Mouse (Mus musculus) bone marrow macrophage, adult 2 months (primary cell): ENCODE results near the gene Lypd4. TPM values are rescaled to one million over a fixed set of nuclear protein-coding genes. Genes with fewer than 3 reads are reported as not detected.

Experiments
- H3K27ac ChIP-seq: 2 replicates; pipeline ENCODE4 v1.5.1; 2012; ENCODE audit warnings: low read depth, low read length; ENCODE audit not compliant: insufficient read depth
- H3K4me1 ChIP-seq: 2 replicates; pipeline ENCODE4 v1.6.1; 2012; ENCODE audit warnings: low read length; ENCODE audit not compliant: control insufficient read depth, insufficient read depth
- H3K4me3 ChIP-seq: 2 replicates; pipeline ENCODE4 v1.5.1; 2012; ENCODE audit warnings: mild to moderate bottlenecking, low read length, moderate library complexity; ENCODE audit not compliant: insufficient read depth
- CTCF ChIP-seq: IDR thresholded peaks from 2 replicates; pipeline ENCODE4 v1.5.1; 2012; ENCODE audit warnings: low read depth, mild to moderate bottlenecking, low read length, moderate library complexity
- POLR2A ChIP-seq: IDR thresholded peaks from 2 replicates; pipeline ENCODE4 v1.6.1; 2012; ENCODE audit warnings: mild to moderate bottlenecking, low read depth, low read length, borderline replicate concordance
- polyA plus RNA-seq: library from polyadenylated mRNA; stranded (reverse); fragments of >200 nt; gene quantifications from 2 replicates; pipeline ENCODE4 v1.2.4, GENCODE M21; 2012; ENCODE audit not compliant: missing spikeins, insufficient read depth, insufficient read length

The Lypd4 gene
- polyA plus RNA-seq, 1 experiment: not detected

DNA sequence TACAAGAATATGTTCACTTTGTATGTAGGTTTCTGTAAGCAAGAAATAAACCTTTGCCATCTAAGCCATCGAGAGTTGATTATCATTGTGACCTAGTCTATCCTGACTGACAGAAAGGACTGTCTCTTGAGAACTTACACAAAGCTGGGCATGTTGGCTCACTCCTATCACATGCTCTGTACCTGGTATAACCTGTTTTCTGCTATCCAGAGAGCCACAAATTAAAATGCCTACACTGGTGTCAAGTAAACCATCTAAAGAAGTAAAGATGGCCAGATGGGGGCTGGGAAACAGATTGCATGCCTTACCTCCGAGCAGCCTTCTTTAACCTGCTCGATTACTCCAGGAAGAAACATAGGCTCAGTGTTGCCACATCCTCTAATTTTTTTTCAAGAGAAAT is 7.8 kb upstream of the Lypd4 start:
- TF ChIP-seq CTCF: no peak
- TF ChIP-seq POLR2A: no peak
- Histone ChIP-seq H3K4me1 (no peaks in the 10 kb centered on the region), H3K4me3 (no peak overlapping the region), H3K27ac (no peak overlapping the region)

DNA sequence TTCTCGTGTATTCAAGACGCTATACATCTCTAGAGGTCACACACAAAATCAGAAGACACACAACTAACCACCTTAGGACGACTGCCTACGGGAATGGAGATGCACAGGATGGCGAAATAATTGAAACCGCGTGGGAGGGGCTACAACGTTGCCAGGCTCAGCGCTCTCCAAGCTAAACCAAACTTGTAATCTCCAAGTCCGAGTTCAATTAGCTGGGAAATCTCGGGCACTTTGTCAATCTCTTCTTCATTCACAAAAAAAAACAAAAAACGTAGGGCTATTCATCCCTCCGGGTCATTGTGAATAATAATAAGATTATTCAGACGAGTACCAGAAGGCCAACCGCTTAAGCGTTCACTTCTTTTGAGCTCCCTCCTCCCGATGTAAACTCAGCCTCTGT is 661 bp downstream of the Lypd4 start:
- H3K27ac ChIP-seq: no peak overlapping the region
- no peak overlapping the region for H3K4me3 ChIP-seq
- TF ChIP-seq POLR2A (no peak), CTCF (no peak)
- no peaks in the 10 kb centered on the region for H3K4me1 ChIP-seq

DNA sequence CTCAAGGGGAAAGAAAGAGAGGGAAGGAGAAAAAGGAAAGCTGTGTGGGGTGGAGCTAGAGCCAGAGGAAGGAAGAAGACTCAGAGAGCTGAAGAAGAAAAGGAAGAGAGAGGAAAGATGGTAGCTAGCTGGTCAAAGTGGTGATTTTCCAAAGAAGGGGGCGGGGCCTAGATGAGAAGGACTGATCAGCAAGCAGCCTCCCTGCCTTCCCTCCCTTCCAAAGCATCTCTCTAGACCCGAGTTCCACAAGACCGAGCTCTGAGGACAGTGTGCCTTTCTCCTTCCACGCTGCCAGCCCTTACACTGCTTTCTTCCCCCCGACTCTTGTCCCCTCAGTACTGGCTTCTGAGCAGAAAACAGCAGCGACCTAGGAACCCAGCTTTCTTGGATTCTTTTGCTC is 5.6 kb downstream of the Lypd4 start:
- TF ChIP-seq POLR2A (no peak), CTCF (no peak)
- Histone ChIP-seq H3K27ac (no peak overlapping the region), H3K4me1 (no peaks in the 10 kb centered on the region), H3K4me3 (no peak overlapping the region)

DNA sequence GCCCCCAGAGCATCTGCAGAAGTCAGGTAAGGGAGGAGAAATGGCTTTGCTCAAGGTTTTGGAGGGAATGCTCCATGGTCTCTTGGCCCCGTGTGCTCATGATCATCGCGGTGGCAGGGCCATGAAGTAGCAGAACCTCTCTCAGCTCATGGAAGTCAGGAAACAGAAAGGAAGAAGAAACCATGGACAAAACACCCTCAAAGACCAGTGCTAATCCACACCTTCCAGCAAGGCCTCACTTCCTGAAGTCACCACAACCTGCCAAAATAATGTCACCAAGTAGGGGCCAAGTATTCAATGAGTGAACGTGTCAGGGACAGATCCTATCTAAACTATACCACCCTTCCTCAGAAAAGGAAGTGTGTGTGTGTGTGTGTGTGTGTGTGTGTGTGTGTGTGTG is 6.9 kb downstream of the Lypd4 start:
- no peak overlapping the region for H3K4me3 ChIP-seq
- TF ChIP-seq POLR2A: no peak
- no peak for TF ChIP-seq CTCF
- no peaks in the 10 kb centered on the region for H3K4me1 ChIP-seq
- no peak overlapping the region for H3K27ac ChIP-seq

DNA sequence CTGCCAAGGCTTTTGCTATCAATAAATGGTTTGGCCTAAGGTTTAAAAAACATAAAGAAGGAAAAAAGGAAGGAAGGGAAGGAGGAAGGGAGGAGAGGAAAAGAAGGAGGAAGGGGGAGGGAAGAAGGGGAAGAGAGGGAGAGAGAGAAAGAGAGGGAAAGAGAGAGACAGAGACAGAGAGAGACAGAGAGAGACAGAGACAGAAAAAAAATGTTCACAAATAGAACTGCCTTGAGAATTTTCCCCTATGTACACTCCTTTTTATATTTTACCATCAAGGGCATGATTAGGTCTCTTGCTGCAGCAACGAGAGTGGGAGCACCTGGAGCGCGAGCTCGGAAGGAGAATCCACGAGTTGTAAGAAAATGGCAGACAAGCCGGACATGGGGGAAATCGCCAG is 7.8 kb downstream of the Lypd4 start, which contains the start of gene Gm9844:
TSS of gene Gm9844 (plus strand) at position 301 of the 400 bp plus-strand sequence.
- no peak for TF ChIP-seq CTCF
- Histone ChIP-seq H3K4me3 (no peak within 1 kb of the TSS), H3K27ac (no peak within 1 kb of the TSS), H3K4me1 (peaks cover 5% of the 10 kb centered on the region)

DNA sequence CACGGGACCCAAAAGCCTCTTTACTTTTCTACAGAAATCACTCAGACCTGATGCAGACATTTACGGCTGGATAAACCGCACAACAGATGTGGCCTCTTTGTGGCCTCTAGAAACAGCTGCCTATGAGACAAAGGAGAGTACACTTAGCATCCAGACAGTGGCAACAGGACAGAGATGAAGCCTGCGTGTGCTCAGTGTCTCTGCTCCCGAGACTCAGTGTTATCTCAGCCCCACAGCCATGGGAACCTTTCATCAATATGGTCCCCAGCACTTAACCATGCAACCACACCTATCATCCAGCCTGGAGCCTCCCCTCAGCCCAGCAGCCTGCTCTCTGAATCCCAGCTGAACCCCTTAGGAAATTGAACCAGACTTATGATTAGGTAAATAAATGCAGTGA is 10.5 kb downstream of the Lypd4 start:
- TF ChIP-seq CTCF (no peak), POLR2A (no peak)
- no peak overlapping the region for H3K4me3 ChIP-seq

DNA sequence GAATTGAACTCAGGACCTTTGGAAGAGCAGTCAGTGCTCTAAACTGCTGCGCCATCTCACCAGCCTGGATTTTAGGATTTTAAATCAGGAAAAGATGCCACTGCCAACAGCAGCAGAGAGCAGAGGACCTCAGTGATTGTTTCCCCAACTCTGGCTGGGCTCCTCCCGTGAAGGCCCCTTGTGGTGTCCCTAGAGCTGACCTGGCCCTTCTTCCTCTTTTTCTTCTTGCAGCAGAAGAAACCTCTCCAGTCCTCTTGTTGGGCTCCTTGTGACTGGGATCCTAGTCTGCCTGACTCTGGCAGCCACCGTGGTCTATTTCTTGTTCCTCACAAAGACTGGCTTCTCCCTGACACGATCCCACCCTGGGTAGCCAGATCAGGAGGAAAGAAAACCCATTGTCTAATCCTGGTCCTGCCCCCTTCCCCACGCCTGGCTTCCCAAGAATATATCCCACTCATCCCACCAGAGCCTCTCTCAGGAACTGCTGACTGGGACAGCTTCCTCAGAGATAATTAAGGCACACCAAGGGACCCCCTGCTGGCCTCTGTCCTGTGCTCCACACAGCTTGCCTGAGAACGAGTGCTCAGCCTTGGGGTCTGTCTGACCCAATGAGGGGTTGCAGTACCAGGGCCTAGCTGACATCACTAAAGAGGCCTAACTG is 13.2 kb downstream of the Lypd4 start:
- H3K27ac ChIP-seq: peak overlapping the region; percentile 74
- TF ChIP-seq CTCF (no peak), POLR2A (no peak)
- H3K4me3 ChIP-seq: no peak overlapping the region
- peaks cover 34% of the 10 kb centered on the region for H3K4me1 ChIP-seq

More for the DNA sequence above, 10.5 kb downstream of the Lypd4 start:
- Histone ChIP-seq H3K4me1 (peaks cover 20% of the 10 kb centered on the region), H3K27ac (no peak overlapping the region)

DNA sequence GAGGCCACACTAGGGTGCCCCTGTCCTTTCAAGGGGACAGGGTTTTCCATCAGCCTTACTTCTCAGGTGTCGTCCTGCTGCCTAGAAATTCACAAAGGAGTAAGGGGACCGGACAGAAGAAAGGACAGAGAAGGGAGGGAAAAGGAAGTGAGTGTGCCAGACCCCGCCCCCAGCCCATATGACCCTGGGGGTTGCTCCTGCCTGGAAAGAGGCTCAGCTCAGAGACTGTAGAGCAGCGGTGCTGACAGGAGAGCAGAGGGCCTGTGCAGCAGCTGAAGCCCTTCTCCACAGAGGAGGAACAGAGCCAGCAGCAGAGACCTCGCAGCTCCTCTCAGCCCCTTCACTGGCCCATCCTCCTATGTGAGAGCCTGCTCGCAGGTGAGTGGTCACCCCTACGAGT is 16.0 kb downstream of the Lypd4 start:
- no peak for TF ChIP-seq CTCF
- no peak for TF ChIP-seq POLR2A
- Histone ChIP-seq H3K4me1 (peaks cover 42% of the 10 kb centered on the region), H3K4me3 (peak overlapping the region; percentile 44), H3K27ac (peak overlapping the region; percentile 80)

DNA sequence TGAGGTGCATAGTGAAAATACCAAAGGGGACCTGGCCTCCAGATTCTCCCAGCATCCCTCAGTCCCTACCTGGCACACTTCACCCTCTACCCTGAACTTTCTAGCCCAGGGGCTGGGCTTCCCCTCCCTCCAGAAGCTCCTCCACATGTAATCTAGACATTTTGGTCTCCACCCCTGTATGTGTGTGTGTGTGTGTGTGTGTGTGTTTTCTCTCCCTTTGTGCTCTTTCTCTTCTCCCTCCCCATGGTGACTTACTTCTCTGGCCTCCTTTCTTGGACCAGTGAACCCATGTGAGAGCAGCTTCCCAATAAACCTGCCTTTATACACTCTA is 16.5 kb downstream of the Lypd4 start:
- no peak overlapping the region for H3K4me3 ChIP-seq
- H3K27ac ChIP-seq: peak overlapping the region; percentile 80

DNA sequence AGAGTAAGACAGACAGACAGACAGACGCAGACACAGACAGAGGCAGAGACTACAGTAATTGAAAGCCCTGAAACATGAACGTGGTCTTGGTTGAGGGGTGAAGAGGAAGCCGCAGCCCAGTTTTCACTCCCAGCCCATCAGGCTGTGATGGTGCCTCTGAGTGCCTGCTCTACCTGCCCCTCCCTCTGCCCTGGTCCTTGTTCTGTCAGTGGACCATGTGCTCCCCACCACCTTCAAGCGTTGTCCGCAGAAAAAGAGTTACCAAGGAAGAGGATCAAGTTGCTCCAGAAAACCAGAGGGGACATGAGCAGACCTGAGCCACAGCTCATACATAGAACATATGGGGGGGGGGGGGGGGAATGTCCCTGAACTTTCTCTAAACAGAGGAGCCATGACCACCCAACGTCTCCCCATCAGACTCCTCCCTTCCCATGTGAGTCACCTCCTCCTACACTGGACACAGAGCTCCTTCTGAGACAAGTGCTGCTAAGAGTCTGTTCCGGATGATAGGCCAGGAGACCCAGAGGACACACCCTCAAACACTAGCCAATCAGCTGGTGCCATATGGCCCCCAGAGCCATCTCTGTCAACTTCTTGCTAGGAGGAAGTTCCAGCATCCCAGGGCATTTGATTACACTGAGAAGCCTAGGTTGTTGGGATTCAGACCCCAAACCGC is 17.0 kb downstream of the Lypd4 start:
- TF ChIP-seq CTCF (no peak), POLR2A (no peak)
- Histone ChIP-seq H3K27ac (peak overlapping the region; percentile 82), H3K4me1 (peaks cover 45% of the 10 kb centered on the region), H3K4me3 (peak overlapping the region; percentile 41)

More for the DNA sequence above, 16.5 kb downstream of the Lypd4 start:
- H3K4me1 ChIP-seq: peaks cover 45% of the 10 kb centered on the region
- no peak for TF ChIP-seq POLR2A
- TF ChIP-seq CTCF: no peak
